Mouse (Mus musculus) heart, embryonic 16.5 days (tissue): Measurements from ENCODE around the gene BC067074. TPM values are rescaled to one million over a fixed set of nuclear protein-coding genes. Genes with fewer than 3 reads are reported as not detected.
A peak's percentile ranks its signal among the peaks of the same experiment; 100 is the strongest.

Experiments
- ATAC-seq: fragments of 200-750 bp; cut with Nextera tagmentation; replicated peaks from 2 replicates; pipeline ENCODE4 v1.8.0; 2017; ENCODE audit warnings: moderate number of reproducible peaks; ENCODE audit not compliant: insufficient read depth, low FRiP score; ENCODE audit errors: extremely low read depth
- H3K27ac ChIP-seq: fragments of 300-500 bp; sonication (generic); 2 replicates; pipeline ENCODE4 v1.5.1; 2014; ENCODE audit warnings: mild to moderate bottlenecking, low read length, control low read depth, moderate library complexity
- H3K27me3 ChIP-seq: fragments of 300-500 bp; sonication (generic); 2 replicates; pipeline ENCODE4 v1.6.1; 2014; ENCODE audit warnings: low read length, mixed read lengths; ENCODE audit not compliant: control insufficient read depth, insufficient read depth
- H3K36me3 ChIP-seq: fragments of 300-500 bp; sonication (generic); 2 replicates; pipeline ENCODE4 v1.6.1; 2014; ENCODE audit not compliant: control insufficient read depth, insufficient read depth
- H3K4me1 ChIP-seq: fragments of 300-500 bp; sonication (generic); 2 replicates; pipeline ENCODE4 v1.6.1; 2014; ENCODE audit warnings: low read length, mixed read lengths; ENCODE audit not compliant: control insufficient read depth, insufficient read depth
- H3K4me2 ChIP-seq: fragments of 300-500 bp; sonication (generic); 2 replicates; pipeline ENCODE4 v1.6.1; 2014; ENCODE audit warnings: low read depth, mild to moderate bottlenecking, control low read depth, low read length
- H3K4me3 ChIP-seq: fragments of 300-500 bp; sonication (generic); 2 replicates; pipeline ENCODE4 v1.5.1; 2014; ENCODE audit warnings: mild to moderate bottlenecking, control low read depth, low read length
- H3K9ac ChIP-seq: fragments of 300-500 bp; sonication (generic); 2 replicates; pipeline ENCODE4 v1.6.1; 2014; ENCODE audit warnings: low read length, control low read depth
- H3K9me3 ChIP-seq: fragments of 300-500 bp; sonication (generic); replicated peaks from 2 replicates; pipeline ENCODE4 v1.6.1; 2016; ENCODE audit warnings: low read length; ENCODE audit not compliant: control insufficient read depth
- WGBS: fragments of 180-500 bp; shearing (Covaris S2); extraction: QIAGEN DNeasy Blood & Tissue Kit; methylation state at CpG from one replicate; pipeline ENCODE4 v1.1.7; 2014; 5-methylcytosine and 5-hydroxymethylcytosine counted together
- polyA plus RNA-seq: library from polyadenylated mRNA; unstranded; fragments of >200 nt; fragmentation: Nextera tagmentation; extraction: Ambion mirVana; gene quantifications from 2 replicates; pipeline ENCODE4 v1.2.1, GENCODE M21; 2015

The BC067074 gene
- polyA plus RNA-seq, 1 experiment from 2014 or later = 2.1 TPM

DNA sequence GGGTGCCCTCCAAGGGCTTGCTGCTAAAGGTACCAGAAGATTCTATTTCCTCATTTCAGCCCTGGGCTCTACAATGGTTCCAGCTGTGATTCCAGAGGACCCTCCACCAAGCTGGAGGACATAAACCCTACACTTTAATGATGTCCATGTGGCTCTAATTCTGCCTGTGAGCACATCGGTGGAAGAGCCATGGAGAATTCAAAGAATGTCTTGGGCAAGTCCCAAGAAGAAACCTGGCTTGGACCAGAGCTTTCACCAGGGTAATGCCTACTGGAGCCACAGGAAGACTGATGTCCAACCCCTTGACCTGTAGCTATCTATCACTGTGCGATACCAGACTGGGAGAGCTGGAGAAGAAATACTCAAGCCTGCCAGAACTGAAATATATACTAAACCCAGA lies 111.2 kb downstream of the BC067074 start:
- Histone ChIP-seq H3K27ac (no peak overlapping the region), H3K9ac (no peak overlapping the region), H3K27me3 (no peaks in the 10 kb centered on the region), H3K4me3 (no peak overlapping the region), H3K4me2 (no peak overlapping the region), H3K9me3 (no peaks in the 10 kb centered on the region), H3K36me3 (no peaks in the 10 kb centered on the region), H3K4me1 (peaks cover 4% of the 10 kb centered on the region; the same call in 1 of the 2 replicates)
- WGBS = 56% methylated on average over 2 of the region's 2 CpGs
- no peak for ATAC-seq

DNA sequence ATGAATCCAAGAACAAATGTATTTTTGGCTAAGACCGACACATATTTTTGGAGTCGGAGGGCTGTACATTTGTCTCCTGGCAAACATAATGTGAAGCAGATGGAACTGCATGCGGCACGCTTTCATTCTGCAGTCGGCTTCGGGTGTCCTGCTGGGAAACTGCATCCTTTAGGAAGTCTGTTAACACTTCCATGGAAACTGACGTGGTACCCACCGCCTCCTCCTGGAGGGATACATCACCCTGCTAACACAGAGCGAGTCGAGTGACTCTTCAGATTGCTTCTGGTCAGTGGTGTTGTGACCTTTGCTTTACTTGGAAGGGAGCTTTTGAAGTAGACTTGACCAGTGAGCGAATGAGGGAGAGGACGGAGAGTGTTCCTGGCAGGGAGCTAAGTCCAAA lies 117.0 kb downstream of the BC067074 start:
- no peaks in the 10 kb centered on the region for H3K4me1 ChIP-seq
- H3K9ac ChIP-seq = no peak overlapping the region
- no peaks in the 10 kb centered on the region; the same call in 1 of the 2 replicates for H3K9me3 ChIP-seq
- H3K36me3 ChIP-seq = no peaks in the 10 kb centered on the region
- H3K27ac ChIP-seq = no peak overlapping the region
- H3K27me3 ChIP-seq = no peaks in the 10 kb centered on the region
- H3K4me2 ChIP-seq = no peak overlapping the region
- H3K4me3 ChIP-seq = no peak overlapping the region
- ATAC-seq = no peak
- WGBS = 70% methylated on average over 12 of the region's 12 CpGs

DNA sequence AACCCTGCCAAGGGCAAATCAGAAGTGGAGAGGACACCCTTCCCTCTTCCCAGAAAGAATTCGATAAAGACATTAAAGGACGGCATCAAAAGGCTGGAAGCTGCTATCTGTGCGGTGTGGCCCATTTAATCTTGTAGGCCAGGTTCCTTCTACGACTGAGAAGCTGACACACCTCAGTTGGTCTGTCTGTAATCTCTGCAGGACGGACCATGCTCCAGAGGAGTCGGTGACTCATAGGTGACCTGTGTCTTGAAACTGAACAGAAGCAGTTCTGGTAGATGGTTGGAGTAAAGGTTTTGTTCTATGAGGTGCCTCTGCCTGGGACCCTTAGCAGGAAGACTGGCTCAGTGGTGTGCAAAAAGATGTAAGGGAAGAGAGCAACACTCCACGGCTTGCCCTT lies 122.6 kb downstream of the BC067074 start:
- WGBS = 61% methylated on average over 7 of the region's 7 CpGs
- Histone ChIP-seq H3K27ac (no peak overlapping the region), H3K9me3 (no peaks in the 10 kb centered on the region; the same call in 1 of the 2 replicates)

DNA sequence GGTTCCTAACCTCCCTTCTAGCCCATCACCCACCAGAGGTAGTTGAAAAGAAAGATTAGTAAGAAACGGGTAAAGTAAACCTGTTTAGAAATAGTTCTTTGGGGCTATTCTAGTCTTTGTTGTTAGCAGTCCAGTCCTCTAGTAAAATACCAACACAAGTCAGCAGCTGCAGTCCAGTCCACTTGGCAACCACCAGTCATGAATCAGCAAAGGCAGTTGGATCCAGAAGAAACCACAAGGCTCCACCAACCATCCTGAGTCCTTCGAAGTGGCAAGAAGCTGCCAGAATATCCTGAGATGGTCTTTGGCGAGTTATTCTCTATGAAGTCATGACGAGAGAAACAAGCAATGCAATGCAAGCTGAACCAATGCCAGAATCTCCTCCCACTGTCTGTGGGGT lies 124.0 kb downstream of the BC067074 start:
- no peak for ATAC-seq
- peaks cover 5% of the 10 kb centered on the region; the same call in 1 of the 2 replicates for H3K4me1 ChIP-seq
- H3K9ac ChIP-seq = no peak overlapping the region
- WGBS = 86% methylated on average over 4 of the region's 4 CpGs
- H3K27ac ChIP-seq = no peak overlapping the region
- no peaks in the 10 kb centered on the region for H3K36me3 ChIP-seq
- H3K4me3 ChIP-seq = no peak overlapping the region
- no peaks in the 10 kb centered on the region for H3K27me3 ChIP-seq
- H3K4me2 ChIP-seq = no peak overlapping the region
- no peaks in the 10 kb centered on the region; the same call in 1 of the 2 replicates for H3K9me3 ChIP-seq

More for the DNA sequence above, 122.6 kb downstream of the BC067074 start:
- H3K4me3 ChIP-seq = no peak overlapping the region
- H3K4me2 ChIP-seq = no peak overlapping the region
- ATAC-seq = no peak
- H3K36me3 ChIP-seq = no peaks in the 10 kb centered on the region
- no peak overlapping the region for H3K9ac ChIP-seq
- H3K27me3 ChIP-seq = no peaks in the 10 kb centered on the region
- H3K4me1 ChIP-seq = peaks cover 5% of the 10 kb centered on the region; the same call in 1 of the 2 replicates

DNA sequence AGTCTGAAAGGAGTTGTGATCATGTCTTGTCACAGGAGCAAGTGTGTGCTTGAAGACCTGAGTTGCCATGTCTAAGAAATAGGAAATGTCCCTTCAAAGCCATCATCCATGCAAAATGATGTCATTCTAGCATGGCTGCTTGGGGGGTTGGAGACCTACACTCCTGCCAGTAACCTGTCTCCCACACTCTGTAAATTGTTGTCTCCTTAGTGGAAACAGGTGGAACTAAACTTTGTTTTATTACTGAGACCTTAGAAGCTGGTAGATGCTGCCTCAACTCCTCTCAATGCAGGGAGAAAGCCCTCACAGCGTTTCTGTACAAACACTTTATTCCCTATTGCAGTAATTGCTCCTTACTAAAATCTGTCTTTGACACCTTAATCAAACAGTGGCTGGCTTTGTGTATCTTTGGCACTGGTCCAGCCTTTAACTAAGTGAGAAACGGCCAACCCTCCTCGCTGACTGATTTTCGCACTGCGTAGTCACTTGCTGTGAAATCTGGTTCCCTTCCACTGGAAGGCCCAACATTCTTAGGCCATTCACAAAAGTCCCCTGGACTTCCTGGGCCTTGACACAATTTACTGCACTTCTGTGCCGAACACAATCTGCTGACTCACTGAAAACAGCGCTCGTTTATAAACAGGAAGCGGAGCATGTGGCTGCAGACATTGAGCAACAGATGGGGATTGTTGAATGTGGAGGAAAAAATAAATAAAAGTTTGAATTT lies 125.0 kb downstream of the BC067074 start:
- Histone ChIP-seq H3K4me3 (no peak overlapping the region), H3K4me1 (peaks cover 5% of the 10 kb centered on the region; the same call in 1 of the 2 replicates), H3K36me3 (no peaks in the 10 kb centered on the region), H3K27ac (peak overlapping the region; percentile 35; the same call in 1 of the 2 replicates), H3K9ac (0 out of 2 replicates have a peak overlapping the region, but pooled peaks have one; percentile 20), H3K4me2 (peak overlapping the region; percentile 13; the same call in 1 of the 2 replicates), H3K27me3 (no peaks in the 10 kb centered on the region), H3K9me3 (no peaks in the 10 kb centered on the region)
- ATAC-seq = no peak; the same call in 1 of the 2 replicates
- 38% methylated on average over 9 of the region's 9 CpGs for WGBS

DNA sequence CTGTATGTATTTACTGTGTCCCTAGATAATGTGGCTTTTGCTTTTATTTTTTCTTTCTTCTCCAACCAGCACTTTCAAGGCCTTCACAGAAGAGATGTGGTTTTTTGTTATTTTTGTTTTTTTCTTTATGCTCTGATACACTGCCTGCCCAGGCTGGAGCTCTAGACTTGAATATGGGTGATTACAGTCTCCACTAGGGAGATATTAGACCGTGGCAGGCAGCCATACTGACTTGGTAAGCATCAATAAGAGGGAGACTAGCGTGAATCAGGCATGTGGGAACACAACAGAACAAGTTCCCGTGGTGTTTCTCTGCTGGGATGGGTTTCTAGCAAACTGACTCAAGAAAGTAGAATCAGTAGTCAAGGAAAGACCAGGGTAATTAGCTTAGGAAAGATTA lies 125.7 kb downstream of the BC067074 start:
- 62% methylated on average over 3 of the region's 3 CpGs for WGBS
- no peaks in the 10 kb centered on the region for H3K9me3 ChIP-seq
- no peak overlapping the region for H3K4me3 ChIP-seq
- no peak overlapping the region for H3K9ac ChIP-seq
- H3K36me3 ChIP-seq = no peaks in the 10 kb centered on the region
- H3K27me3 ChIP-seq = no peaks in the 10 kb centered on the region
- no peak overlapping the region for H3K27ac ChIP-seq
- ATAC-seq = no peak
- H3K4me1 ChIP-seq = peaks cover 5% of the 10 kb centered on the region; the same call in 1 of the 2 replicates
- no peak overlapping the region for H3K4me2 ChIP-seq

DNA sequence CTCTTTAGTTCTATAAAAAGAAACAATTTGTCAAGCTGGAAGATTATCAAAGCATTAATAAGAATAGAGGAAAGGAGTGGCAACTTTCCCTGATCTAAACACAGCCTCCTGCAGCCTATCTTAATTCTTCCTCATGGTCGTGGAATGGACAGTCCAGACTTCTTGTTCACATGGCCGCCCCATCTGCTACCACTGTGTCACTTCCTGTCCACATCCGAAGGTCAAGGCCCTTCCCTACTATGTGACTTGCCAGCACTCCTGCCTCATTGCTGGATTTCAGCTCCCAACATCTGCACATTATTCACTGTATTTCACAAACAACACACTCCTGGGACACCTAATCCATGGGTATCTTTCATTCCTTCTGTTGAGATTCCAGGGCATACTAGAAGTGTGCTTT lies 128.5 kb downstream of the BC067074 start:
- 57% methylated on average over 3 of the region's 3 CpGs for WGBS
- H3K9me3 ChIP-seq = no peaks in the 10 kb centered on the region
- H3K4me1 ChIP-seq = peaks cover 5% of the 10 kb centered on the region; the same call in 1 of the 2 replicates
- no peak overlapping the region for H3K4me3 ChIP-seq
- no peak for ATAC-seq
- H3K36me3 ChIP-seq = no peaks in the 10 kb centered on the region
- H3K27ac ChIP-seq = no peak overlapping the region
- no peaks in the 10 kb centered on the region for H3K27me3 ChIP-seq
- no peak overlapping the region for H3K4me2 ChIP-seq
- no peak overlapping the region for H3K9ac ChIP-seq

DNA sequence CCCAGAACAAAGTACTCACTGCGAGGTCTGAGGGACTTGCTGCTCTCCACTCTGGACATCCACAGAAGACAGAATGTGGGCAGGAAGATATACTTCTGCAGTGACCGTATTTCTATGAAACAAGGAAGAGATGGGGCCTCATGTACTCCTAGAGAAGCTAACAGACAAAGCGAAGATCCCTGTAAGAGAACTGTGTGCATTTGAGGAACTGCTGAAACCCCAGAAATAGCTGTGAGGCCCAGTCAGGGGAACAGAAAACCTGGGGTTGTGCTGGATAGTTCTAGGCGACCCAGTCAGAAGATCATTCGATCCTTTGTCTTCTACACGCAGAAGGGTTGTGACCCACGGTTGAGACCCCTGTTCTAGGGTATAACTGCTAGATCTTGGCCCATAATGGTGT lies 130.9 kb downstream of the BC067074 start:
- ATAC-seq = no peak
- no peak overlapping the region for H3K9ac ChIP-seq
- no peaks in the 10 kb centered on the region for H3K27me3 ChIP-seq
- H3K36me3 ChIP-seq = no peaks in the 10 kb centered on the region
- no peak overlapping the region for H3K27ac ChIP-seq
- no peak overlapping the region for H3K4me2 ChIP-seq
- WGBS = 86% methylated on average over 7 of the region's 7 CpGs
- no peak overlapping the region for H3K4me3 ChIP-seq
- H3K4me1 ChIP-seq = no peaks in the 10 kb centered on the region
- H3K9me3 ChIP-seq = no peaks in the 10 kb centered on the region

DNA sequence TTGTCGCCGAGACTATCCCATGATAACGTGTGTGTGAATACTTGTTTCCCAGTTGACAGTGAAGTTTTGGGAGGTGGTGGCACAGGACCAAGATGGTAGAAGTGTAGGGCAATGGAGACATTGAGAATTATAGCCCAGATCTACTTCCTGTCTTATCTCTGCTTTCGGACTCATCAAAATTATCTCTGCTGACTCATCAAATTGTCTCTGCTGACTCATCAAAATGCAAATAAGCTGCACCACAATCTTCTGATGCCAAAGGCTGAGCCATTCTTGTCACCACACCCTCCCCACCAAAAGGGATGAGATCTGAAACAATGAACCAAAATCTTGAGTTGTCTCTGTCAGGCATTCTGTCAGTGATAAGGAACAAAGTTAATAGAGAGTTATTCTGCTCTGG lies 132.9 kb downstream of the BC067074 start:
- no peak overlapping the region for H3K27ac ChIP-seq
- no peak overlapping the region for H3K4me3 ChIP-seq
- H3K4me2 ChIP-seq = no peak overlapping the region
- H3K9ac ChIP-seq = no peak overlapping the region
- no peaks in the 10 kb centered on the region for H3K27me3 ChIP-seq
- ATAC-seq = no peak
- no peaks in the 10 kb centered on the region for H3K9me3 ChIP-seq
- H3K4me1 ChIP-seq = no peaks in the 10 kb centered on the region
- H3K36me3 ChIP-seq = no peaks in the 10 kb centered on the region
- 84% methylated on average over 4 of the region's 4 CpGs for WGBS
